Mouse (Mus musculus): ENCODE results near the gene Pabpc4.
"Not testable (repeated sequence)": the region's sequence is repeated elsewhere in the genome, so short reads cannot be mapped to it uniquely, and the experiment has no call there.

Pabpc4 gene

DNA sequence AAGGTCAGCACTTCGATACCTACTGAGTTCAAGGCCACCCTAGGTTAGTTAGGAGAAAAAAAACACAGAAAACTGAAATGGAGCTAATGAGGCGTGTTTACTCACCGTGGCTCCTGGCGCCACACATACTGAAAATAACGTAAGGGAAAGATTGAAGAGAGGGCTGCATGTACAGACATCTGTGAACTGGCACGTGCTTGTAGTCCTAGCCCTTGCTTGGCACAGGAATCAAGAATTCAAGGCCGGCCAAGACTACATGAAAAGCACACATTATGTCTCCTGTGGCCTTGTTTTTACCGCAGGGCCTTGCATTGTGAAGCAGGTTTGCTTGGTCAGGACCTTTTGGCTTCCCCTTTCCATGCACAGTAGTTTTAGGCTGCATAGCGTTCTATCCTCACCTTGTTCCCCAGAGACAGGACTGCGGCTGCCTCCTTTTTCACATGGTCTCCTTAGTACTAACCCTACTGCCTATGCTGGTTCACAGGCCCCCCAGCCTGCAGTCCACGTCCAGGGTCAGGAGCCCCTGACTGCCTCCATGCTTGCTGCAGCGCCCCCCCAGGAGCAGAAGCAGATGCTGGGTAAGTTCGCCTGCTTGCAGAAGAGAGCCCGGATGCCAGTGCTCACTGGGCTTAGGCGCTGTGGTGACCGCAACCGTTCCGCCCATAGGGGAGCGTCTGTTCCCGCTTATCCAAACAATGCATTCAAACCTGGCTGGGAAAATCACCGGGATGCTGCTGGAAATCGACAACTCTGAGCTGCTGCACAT is 35.2 kb downstream of the Pabpc4 start:
- no peak for DNase-seq (ENCODE audit: extremely low read depth, low read depth, low spot score)

DNA sequence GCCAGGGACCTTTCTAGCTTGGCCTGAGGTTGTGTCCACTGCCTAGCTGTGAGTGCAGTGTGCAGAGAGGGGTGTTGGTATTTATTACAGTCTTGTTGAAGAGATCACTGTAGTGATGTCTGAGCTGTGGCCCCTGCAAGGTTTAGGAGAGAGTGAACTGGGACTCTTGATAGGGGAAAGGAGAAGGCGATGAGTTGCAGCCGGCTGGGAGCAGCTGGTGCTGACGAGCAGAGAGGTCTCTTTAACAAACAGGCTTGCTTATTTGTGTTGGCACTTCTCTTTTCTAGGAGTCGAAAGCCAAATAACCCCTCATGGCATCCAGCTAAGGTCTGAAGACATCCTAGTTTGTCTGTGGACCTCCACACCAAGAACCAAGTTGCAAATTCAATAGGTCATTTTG is 36.1 kb downstream of the Pabpc4 start:
- DNase-seq (ENCODE audit: extremely low read depth, low read depth, low spot score), result no peak

DNA sequence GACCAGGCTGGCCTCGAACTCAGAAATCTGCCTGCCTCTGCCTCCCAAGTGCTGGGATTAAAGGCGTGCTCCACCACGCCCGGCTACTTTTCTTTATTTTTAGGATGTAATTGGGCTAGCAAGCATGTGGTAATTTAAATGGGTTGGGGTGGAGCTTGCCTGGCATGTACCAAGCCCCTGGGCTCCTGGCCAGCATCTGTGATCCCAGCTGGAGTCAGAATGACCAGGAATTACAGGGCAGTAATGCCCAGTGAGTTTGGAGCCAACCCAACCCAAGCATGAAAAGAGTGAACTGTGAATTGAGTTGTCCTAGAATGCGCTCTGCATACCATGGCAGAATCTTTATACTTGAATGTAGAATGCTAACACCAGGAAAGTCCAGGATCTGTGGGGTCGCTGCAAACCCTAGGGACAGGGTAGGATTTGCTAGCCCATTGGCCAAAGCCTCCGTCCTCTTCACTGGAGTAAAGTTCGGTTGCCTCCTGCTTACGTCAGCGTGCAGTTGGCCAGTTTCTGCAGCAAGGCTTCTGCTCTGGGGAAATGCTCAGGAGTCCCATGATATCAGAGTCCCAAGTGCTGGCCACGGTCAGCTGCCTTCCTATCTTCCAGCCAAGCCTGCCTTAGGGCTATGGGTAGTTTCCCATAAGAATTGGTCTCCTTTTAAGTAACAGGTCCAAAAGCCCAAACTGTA is 37.0 kb downstream of the Pabpc4 start:
- no peak for DNase-seq (ENCODE audit: extremely low read depth, low read depth, low spot score)

DNA sequence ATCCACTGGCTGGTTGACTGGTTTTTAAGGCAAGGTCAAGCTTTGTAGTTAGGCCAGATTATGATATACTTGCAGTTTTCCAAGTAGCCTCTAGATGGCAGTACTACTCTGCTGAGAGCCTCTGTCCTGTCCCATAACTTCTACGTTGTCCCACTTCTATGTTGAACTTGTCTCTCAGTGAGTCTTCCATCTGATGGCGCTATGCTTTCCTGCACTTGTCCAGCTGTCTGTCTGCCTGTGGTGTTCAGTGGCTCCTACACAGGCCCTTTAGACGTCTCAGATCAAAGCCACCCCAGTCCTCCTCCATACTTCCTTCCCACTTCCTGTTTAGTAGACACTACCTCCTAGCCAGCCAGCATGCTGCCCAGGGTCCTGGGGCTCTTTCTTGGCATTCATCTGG is 43.6 kb downstream of the Pabpc4 start:
- DNase-seq (ENCODE audit: extremely low read depth, low read depth, low spot score), result no peak

DNA sequence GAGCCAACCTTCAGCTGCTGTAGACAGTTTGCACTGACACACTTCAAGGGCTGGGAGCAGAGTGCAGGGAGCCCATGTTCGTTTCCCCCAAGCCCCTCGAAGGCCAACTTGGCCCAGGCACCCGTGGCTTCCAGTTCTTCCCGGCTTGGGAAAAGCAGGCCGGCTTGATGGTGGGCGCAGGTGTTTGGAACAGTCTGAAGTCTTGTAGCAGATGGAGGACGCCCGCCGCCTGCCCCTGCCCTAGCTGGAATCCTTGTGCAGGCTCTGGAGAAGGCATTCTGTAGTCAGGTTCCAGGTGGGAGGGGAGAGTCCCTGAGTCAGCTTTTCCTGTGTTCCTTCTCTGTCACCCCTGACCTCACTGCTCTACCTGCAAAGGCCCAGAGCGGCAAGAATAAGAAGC is 44.8 kb downstream of the Pabpc4 start:
- DNase-seq (ENCODE audit: extremely low read depth, low read depth, low spot score), result no peak

DNA sequence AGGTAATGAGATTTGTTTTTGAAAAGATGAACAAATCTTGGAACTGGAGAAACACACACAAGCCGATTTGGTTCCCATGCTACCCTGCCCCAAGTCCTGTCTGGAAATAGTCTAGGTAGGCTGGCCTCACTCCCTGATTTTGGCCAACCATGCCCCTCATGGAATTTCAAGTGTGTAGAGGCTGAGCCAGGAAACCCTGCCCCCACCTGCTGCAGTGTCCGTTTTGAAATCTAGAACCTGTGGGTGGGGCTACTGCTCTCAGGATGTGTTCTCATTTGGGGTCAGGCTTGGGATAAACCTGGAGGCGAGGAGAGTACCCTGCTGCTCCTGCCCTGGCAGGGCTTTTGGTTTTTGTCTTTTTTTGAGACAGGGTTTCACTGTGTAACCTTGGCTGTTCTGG is 46.1 kb downstream of the Pabpc4 start:
- DNase-seq (ENCODE audit: extremely low read depth, low read depth, low spot score), result no peak

DNA sequence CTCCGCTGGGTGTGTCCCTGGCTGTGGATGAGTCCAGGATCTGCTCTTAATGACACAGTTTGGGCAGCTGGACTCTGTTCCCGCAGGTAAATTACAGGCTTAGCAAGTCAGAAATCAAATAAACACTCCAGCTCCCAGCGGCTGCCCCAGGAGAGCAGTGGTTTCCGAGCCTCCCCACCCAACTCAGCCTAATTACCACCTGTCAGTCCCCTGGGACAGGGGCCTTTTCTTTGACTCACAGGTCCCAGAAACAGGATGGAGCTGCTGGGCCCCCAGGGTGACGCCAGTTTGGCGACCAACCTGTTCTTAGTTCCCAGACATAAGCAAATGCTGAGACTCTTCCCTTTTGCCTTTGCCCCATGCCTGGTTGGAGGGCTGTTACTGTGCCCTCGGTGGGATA is 49.7 kb downstream of the Pabpc4 start:
- no peak for DNase-seq (ENCODE audit: extremely low read depth, low read depth, low spot score)

DNA sequence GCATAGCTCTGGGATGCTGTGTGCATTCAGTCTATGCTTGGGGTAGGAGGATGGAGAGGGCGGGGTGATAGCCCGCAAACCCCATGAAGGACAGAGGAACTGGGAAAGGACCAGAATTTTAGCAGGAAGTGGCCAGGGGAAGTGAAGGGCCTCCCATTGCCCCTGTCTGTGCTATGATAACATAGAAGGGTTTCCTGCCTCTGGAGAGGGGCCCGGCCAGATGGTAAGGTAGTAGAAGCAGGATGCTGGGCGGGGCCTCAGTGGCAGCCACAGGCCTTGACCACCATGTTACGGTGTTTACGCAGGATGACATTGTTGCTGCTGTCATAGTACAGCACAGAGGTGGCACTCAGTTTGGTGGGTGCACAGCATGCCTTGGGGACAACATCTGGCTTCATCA is 50.9 kb downstream of the Pabpc4 start:
- no peak for DNase-seq (ENCODE audit: extremely low read depth, low read depth, low spot score)

DNA sequence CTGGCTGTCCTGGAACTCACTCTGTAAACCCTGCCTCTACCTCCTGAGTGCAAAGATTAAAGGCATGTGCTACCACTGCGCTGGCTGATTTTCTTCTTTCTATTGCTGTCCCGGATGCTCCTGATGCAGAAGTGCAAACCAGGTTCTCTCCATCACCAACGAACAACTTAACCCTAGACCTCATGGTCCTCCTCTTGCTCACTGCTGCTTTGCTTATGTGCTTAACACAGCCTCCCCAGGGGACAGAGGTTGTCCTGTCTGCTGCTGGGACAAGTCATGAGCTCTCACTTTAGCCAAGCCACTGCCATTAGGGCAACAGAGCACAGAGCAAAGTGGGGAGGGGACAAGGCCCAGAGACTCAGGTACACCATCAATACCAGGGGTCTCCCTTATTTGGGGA is 52.3 kb downstream of the Pabpc4 start:
- DNase-seq (ENCODE audit: extremely low read depth, low read depth, low spot score), result no peak

DNA sequence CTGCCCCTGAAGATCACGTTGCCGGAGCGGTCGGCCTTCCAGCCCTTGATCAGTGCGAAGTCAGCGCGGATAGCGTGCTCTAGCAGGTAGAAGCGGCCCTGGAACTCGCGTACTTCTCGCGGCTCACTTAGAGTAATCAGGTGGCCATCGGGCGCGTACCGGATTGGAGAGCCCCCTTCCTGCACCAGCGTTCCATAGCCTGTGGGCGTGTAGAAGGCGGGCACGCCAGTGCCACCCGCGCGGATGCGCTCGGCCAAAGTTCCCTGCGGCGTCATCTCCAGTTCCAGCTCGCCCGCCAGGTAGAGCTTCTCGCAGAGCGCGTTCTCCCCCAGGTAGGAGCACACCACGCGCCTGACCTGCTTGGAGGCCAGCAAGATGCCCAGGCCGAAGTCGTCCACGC is 60.8 kb downstream of the Pabpc4 start:
- not testable (repeated sequence) for DNase-seq (ENCODE audit: extremely low read depth, low read depth, low spot score)

DNA sequence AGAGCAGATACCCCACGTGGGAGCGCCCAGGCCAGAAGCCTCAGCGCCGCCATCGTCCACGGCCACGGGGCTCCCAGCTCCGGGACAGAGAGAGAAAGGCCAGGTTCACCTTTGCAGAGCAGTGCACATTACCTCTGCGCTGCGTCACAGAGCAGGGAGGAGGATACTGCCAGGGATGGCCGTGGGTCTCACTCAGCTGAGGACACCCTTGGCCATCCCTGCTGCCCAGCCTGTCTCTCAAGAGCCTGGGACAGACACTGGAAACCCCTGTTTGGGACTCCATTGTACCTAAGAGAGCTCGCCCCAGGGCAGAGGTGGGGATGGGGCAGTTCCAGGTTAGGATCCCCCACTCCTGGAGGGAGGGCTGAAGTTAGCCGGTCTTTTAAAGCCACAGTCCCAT is 61.4 kb downstream of the Pabpc4 start, which contains the start of gene Oxct2a:
Gene Oxct2a, minus strand, starts transcription at position 101 of the 400 bp plus-strand sequence.
- DNase-seq (ENCODE audit: extremely low read depth, low read depth, low spot score), result no peak

DNA sequence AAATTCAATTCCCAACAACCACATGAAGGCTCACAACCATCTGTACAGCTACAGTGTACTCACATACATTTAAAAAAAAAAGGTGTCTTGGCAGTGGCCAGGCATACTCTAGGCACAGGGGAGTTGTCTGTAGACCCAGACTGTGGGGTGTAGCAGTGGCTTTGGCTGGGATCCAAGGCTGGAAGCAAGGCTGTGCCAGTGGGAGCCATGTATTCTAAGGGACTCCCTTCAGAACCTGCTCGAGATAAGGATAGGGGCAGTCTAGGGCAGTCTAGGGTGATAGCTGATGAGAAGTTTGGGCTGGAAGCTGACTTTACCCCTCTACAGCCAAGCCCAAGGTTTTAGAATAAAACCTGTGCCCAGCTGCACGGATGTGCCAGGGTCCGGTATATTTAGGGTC is 63.9 kb downstream of the Pabpc4 start:
- DNase-seq (ENCODE audit: extremely low read depth, low read depth, low spot score), result no peak

DNA sequence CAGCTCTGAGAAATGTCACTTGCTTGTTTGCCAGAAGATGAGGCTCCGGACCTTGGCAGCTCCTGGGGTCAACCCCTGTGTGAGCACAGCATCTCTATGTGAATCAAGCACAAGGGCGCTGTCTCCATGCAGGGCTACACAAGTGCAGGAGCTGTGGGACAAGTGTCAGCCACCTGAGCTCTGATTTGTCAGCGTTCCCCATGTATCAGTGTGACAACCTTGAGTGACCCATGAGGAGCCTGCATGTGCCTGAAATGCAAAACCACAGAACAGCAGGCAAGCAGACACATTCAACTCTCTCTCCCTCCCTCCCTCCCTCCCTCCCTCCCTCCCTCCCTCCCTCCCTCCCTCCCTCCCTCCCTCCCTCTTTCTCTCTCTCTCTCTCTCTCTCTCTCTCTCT is 65.5 kb downstream of the Pabpc4 start:
- DNase-seq (ENCODE audit: extremely low read depth, low read depth, low spot score), result no peak

DNA sequence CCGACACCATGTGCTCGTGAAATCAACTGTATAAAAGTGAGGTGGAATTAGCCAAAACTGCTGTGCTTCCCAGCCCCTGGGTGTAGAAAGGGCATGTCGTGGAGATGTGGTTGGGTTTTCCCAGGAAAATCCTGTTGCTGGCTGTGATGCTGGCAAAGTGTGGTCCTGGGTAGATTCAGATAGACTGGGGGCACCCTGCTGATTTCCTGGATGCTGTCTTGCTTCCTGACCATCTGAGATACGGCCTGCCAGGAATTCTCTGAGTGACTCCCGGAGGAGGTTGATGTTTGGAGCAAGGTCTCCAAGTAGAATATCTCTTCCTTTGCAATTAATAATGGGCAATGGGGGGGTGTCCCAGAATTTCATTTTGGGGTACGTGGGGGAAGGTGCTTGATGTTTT is 66.8 kb downstream of the Pabpc4 start:
- DNase-seq (ENCODE audit: extremely low read depth, low read depth, low spot score), result no peak

DNA sequence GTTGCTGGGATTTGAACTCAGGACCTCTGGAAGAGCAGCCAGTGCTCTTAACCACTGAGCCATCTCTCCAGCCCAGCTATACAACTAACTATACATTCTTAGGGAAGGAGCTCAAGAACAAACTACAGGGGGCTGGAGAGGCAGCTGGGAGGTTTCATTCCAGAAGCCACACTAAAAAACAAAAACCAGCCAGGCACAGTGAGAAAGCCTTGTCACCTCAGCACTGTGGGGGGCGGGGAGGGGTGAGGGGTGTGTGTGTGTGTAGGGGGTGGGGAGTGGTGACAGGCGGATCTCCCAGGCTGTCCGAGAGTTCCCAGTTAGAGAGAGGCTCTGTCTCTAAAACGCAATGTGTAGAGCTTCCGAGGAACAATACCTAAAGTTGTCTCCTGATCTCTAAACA is 69.2 kb downstream of the Pabpc4 start:
- DNase-seq (ENCODE audit: extremely low read depth, low read depth, low spot score), result no peak

DNA sequence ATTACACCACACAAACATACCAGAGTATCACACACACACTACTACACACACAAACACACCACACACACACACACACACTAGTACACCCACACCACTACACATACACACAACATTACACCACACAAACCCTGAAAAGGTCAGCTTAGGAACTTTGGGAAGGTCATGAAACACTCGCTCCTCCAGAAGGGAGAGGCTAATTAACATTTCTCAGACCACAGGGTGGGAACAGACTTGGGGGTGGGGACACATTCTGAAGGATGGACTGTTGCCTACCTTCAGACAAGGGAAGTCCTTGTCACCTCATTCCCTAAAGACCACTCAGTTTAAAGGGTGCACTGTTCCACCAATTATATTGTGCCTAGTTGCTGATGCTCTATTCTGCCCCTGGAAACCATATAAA is 69.8 kb downstream of the Pabpc4 start:
- not testable (repeated sequence) for DNase-seq (ENCODE audit: extremely low read depth, low read depth, low spot score)

DNA sequence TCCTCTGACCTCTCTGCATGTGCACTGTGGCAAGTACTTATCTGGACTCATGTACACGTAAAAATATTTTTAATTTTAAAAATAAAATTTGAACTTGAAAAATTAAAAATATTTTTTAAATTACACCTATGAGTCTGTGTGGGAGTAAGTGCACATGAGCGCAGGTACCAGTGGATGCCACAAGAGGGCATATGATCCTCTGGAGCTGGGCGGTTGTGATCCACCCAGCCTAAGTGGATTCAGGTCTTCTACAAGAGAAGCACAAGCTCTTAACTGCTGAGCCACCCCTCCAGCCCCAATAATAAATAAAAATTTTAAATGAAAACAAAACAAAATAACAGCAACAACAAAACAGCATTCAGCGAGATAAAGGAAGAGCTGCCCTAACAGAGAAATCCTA is 71.0 kb downstream of the Pabpc4 start:
- no peak for DNase-seq (ENCODE audit: extremely low read depth, low read depth, low spot score)

DNA sequence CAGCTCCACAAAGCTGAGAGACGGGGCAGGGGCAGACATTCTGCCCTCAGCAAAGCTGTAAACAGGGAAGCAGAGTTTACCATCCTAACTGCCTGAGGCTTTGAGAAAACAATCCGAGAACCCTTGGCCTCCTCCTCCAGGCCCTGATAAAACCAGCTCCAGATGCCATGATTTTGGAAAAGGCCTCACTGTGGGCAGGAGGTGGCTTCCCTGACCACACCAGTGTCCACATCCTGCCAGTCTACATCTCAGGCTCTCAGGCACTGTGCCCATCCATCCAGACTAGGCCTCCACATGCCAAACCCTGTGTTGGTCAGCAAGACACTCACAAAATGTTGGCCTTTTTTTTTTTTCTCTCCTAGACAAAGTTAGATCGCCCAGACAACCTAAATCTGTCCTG is 72.0 kb downstream of the Pabpc4 start:
- no peak for DNase-seq (ENCODE audit: extremely low read depth, low read depth, low spot score)

DNA sequence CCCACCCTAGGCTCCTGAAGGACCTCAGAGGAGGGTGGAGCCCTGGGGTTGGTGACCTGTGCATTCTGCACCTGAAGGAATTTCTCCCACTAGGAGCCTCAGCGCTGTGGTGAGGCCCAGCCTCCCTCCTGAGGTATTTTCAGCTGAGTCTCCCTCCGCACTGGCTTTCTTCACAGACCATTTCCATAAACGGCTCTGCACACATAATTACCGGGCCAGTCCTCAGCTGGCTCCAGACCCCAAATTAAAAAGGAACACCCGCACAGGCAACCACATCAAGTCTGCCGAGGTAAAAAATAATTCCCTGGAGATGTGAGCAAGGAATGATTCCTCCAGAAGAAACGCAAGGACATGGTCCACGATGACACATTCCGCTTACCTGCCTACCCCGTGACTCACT is 73.1 kb downstream of the Pabpc4 start:
- not testable (repeated sequence) for DNase-seq (ENCODE audit: extremely low read depth, low read depth, low spot score)

DNA sequence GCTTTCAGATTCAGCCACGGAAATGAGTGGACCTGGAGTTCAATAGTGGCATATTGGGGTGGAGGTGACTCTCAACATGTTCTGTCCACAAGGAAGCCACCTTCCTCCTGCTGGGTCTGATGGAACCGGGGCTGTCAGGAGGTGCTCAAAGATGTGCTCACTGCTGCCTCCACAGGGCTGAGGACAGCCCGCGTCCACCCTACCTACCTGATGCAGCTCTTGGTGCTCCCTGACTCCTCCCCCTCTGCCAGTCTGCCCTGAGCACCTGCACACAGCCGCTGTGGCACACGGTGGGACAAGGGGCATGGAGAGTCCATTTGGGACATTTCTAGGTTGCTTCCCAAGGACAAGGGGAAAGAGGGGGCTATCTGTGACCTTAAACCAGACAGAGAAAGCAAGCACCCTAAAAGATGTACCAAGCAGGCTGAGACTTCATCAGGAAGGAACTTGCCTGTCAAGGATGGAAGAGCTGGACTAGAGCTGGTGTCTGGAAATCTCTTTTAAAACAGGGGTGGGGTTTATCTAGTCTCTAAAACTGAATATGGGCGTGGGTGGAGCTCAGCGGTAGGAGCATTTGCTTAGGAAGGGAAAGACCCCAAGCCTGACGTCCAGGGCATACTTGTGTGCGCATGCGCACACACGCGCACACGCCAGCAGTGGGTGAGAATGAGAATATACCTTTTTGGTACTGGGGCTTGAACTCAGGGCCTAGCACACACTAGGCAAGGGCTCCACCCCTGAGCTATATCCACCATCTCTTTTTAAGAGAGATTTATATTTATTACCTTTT is 73.8 kb downstream of the Pabpc4 start:
- no peak for DNase-seq (ENCODE audit: extremely low read depth, low read depth, low spot score)

DNA sequence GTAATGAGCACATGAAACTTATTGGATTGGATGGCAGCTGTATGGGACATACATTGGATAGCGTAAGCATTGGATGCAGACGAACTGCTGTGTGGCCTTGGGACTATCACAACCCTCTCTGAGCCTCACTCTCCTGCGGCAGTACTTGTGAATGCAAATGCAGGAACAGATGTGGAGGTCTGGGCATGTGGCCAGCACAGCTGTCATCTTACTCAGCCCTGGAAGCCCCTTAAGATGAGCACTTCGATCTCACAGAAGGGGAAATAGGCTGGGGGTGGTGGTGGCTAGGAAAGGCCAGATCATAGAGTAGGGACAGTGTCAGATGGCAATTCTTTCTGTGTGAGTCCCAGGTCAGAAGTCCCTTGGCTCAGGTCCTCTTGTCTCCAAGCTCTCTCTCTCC is 75.5 kb downstream of the Pabpc4 start:
- no peak for DNase-seq (ENCODE audit: extremely low read depth, low read depth, low spot score)

DNA sequence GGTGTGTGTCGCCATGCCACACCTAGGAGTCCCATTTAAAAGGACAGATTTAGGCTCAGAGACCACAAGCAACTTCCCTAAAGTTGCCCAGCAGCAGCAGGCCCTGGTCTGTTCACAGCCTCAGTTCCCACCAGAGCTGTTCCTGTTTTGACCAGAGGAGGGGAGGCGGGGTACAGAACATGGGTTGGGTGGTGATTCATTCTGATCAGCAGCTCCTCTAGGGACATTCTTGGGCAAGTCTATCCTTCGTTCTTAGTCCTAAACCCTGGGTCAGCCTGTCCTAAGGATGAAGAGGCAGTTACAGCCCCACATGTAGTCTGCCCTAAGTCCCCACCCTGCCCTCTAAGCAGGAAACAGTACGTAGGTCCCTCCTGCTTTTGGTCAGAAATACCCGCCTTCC is 78.1 kb downstream of the Pabpc4 start:
- DNase-seq (ENCODE audit: extremely low read depth, low read depth, low spot score), result no peak

Data from fat pad, adult 2 months (tissue).